Mouse (Mus musculus) urinary bladder, adult 2 months (tissue): ENCODE data around the gene 1700011L22Rik. TPM values are rescaled to one million over a fixed set of nuclear protein-coding genes. Genes with fewer than 3 reads are reported as not detected.
A peak's percentile ranks its signal among the peaks of the same experiment; 100 is the strongest.

Source experiments
- DNase-seq: peaks from one replicate; pipeline ENCODE4 v3.0.0; 2022; ENCODE audit warnings: low spot score
- polyA plus RNA-seq: library from polyadenylated mRNA; depleted of rRNA; stranded (reverse); fragments of >200 nt; gene quantifications from 2 replicates; pipeline ENCODE4 v1.2.3, GENCODE M21; 2012; rRNA removed

The 1700011L22Rik gene
- polyA plus RNA-seq, 1 experiment: 0.15 TPM

DNA sequence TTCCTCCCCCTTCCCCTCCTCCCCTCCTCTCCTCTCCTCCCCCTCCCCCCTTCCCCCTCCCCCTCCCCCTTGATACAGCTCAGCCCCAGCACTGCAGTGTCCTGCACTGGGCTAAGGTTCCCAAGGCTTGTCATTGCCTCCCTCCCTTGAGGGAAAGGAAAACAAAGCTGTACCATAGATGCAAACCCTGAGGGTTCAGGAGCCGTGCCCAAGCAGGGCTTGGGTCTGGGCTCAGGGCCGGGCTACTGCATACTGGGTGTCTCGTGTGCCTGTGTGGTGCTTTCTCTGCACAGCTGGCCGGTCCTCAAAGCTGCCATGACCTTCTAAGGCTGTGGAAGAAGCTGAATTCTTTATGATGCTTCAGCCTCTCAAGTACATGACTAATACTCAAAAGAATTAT, 74.8 kb downstream of the 1700011L22Rik start:
- DNase-seq: no peak

DNA sequence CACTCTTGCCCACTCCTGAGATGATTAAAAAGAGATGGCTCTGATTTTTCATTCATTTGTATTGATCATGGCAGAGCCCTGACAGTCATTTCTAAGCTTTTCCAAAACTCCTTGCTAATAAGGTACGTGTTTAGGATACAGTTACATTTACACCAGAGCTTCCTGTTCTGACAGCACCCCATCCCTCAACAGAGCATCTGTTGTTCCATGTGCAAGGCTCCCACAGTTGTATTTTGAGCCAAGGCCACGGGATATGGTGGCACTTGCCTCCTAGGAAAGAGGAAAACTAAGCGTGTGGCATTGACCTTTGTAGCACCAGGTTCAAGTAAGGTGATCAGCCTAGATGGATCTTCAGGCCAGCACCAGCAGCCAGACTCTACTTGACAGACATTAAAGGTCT, 83.1 kb downstream of the 1700011L22Rik start:
- DNase-seq: no peak

DNA sequence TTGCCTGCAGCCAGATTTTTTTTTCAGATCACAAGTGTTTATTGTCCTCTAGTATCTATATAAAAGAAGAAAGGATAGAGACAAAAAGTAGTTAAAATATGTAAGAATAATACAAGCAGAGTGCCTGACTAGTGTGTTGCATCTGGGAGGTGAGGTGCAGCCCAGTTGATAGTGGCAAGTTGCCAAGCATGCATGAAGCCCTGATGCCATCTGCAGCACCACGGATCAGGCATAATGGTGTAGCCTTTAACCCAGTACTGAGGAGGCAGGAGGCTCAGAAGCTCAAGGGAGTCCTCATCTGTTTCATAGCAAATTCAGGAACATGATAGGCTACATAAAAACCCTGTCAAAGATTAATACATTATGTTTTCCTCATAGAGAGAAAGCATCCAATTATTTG, 84.0 kb downstream of the 1700011L22Rik start:
- no peak for DNase-seq

DNA sequence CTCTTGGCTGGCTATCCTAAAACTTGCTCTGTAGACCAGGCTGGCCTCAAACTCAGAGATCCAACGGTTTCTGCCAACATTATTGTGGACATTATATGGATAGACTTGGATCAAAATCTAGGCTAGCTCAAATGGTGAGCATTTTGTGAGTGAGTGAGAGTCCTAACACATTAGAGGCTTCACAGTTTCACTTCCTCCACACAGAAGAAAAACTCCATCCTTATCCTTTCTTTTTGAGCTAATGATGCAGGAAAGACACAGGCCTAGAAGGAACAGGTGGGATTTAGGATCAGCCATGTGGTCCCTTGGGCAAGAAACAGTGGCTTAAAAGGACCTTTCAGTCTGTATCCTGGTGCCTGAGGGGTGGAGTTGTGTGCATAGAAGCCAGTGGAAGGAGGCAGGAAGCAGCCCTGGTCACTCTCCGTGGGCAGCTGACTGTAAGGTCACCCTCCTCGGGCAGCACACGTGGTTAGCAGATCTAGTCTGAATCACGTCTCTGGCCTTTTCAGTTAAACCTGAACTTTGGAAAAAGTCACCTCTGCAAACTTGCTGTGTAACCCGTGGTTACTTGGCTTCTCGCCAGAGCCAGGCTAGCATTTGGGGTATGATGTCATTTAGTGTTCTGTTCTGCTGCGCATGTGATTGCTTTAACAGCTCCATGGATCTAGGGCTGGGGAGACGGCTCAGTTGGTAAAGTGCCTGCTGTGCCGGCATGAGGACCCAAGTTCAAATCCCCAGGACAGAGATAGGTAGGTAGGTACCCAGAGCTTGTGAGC, 85.6 kb downstream of the 1700011L22Rik start:
- peak; percentile 42 for DNase-seq

GRCm38 (mm10) chr8:79161172-79161778, 87.1 kb downstream of the 1700011L22Rik start:
- DNase-seq: no peak

Other genes with a start within 250 kb of the 1700011L22Rik start
- 16.4 and 22.5 TPM in 2 replicates for gene Zfp827, start 220.1 kb downstream of the 1700011L22Rik start, polyA plus RNA-seq
- gene Mmaa, start 46.4 kb upstream of the 1700011L22Rik start, polyA plus RNA-seq: 21.2 and 23.9 TPM in 2 replicates
- gene Smad1, start 150.9 kb upstream of the 1700011L22Rik start, polyA plus RNA-seq: 32.6 and 35.6 TPM in 2 replicates